Mouse (Mus musculus): ENCODE measurements around the gene Tmem214. TPM values are rescaled to one million over a fixed set of nuclear protein-coding genes. Genes with fewer than 3 reads are reported as not detected.

Tmem214 gene
- polyA plus RNA-seq (2015; fragmentation: Nextera tagmentation; extraction: Ambion mirVana) = 82.4 and 93.2 TPM in 2 replicates

GRCm38 (mm10) chr5:30867712-30868111, at the start of gene Tmem214:
Gene Tmem214 (plus strand): TSS chr5:30868012.
- Histone ChIP-seq H3K36me3 (peaks cover 32% of the 10 kb centered on the region), H3K4me3 (replicated peaks) (no peak within 1 kb of the TSS), H3K9me3 (replicated peaks) (no peaks in the 10 kb centered on the region), H3K4me1 (peaks cover 32% of the 10 kb centered on the region), H3K27me3 (no peaks in the 10 kb centered on the region), H3K9ac (no peak within 1 kb of the TSS), H3K4me2 (peak within 1 kb of the TSS; percentile 65; the same call in 1 of the 2 replicates), H3K27ac (0 out of 2 replicates have a peak within 1 kb of the TSS, but pooled peaks have one; percentile 76)
- no peak for ATAC-seq (replicated peaks; ENCODE audit: low FRiP score)
- 96% methylated on average over 3 of the region's 3 CpGs for WGBS

GRCm38 (mm10) chr5:30818758-30819309, 49.0 kb upstream of the Tmem214 start:
- Histone ChIP-seq H3K9me3 (replicated peaks) (no peaks in the 10 kb centered on the region), H3K4me3 (replicated peaks) (no peak overlapping the region), H3K4me1 (peaks cover 21% of the 10 kb centered on the region), H3K9ac (no peak overlapping the region), H3K27me3 (no peaks in the 10 kb centered on the region), H3K4me2 (no peak overlapping the region), H3K36me3 (no peaks in the 10 kb centered on the region), H3K27ac (no peak overlapping the region)
- 78% methylated on average over 8 of the region's 8 CpGs for WGBS
- ATAC-seq (replicated peaks; ENCODE audit: low FRiP score) = no peak

DNA sequence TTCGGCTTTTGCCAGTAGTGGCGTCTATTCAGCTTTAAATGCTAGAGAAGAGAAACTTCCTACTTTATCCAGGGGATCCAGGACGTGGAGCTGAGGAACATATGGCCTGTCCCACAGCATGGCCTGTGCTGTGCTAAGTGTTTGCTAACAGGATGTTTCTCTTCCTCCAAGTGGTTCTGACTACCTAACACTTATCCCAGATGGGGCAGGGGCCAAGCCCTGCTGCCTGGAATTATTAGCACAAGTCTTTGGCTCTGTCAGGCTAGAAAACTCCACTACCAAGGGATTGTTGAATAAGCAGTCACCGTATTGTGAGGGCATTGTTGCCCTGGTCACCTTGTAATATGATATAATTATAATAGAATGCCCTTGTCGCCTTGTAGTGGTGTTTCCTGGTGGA, 45.1 kb upstream of the Tmem214 start:
- H3K4me1 ChIP-seq = no peaks in the 10 kb centered on the region
- no peak overlapping the region for H3K4me3 ChIP-seq (replicated peaks)
- WGBS = 73% methylated on average over 5 of the region's 5 CpGs
- no peaks in the 10 kb centered on the region for H3K9me3 ChIP-seq (replicated peaks)
- H3K27ac ChIP-seq = no peak overlapping the region
- ATAC-seq (replicated peaks; ENCODE audit: low FRiP score) = no peak
- H3K4me2 ChIP-seq = no peak overlapping the region
- no peaks in the 10 kb centered on the region for H3K36me3 ChIP-seq
- no peaks in the 10 kb centered on the region for H3K27me3 ChIP-seq
- H3K9ac ChIP-seq = no peak overlapping the region

GRCm38 (mm10) chr5:30823091-30823490, 44.7 kb upstream of the Tmem214 start:
- ATAC-seq (replicated peaks; ENCODE audit: low FRiP score) = no peak
- H3K9ac ChIP-seq = no peak overlapping the region
- H3K9me3 ChIP-seq (replicated peaks) = no peaks in the 10 kb centered on the region
- no peaks in the 10 kb centered on the region for H3K4me1 ChIP-seq
- no peak overlapping the region for H3K4me2 ChIP-seq
- H3K36me3 ChIP-seq = no peaks in the 10 kb centered on the region
- H3K27ac ChIP-seq = no peak overlapping the region
- H3K27me3 ChIP-seq = no peaks in the 10 kb centered on the region
- 89% methylated on average over 3 of the region's 3 CpGs for WGBS
- H3K4me3 ChIP-seq (replicated peaks) = no peak overlapping the region

DNA sequence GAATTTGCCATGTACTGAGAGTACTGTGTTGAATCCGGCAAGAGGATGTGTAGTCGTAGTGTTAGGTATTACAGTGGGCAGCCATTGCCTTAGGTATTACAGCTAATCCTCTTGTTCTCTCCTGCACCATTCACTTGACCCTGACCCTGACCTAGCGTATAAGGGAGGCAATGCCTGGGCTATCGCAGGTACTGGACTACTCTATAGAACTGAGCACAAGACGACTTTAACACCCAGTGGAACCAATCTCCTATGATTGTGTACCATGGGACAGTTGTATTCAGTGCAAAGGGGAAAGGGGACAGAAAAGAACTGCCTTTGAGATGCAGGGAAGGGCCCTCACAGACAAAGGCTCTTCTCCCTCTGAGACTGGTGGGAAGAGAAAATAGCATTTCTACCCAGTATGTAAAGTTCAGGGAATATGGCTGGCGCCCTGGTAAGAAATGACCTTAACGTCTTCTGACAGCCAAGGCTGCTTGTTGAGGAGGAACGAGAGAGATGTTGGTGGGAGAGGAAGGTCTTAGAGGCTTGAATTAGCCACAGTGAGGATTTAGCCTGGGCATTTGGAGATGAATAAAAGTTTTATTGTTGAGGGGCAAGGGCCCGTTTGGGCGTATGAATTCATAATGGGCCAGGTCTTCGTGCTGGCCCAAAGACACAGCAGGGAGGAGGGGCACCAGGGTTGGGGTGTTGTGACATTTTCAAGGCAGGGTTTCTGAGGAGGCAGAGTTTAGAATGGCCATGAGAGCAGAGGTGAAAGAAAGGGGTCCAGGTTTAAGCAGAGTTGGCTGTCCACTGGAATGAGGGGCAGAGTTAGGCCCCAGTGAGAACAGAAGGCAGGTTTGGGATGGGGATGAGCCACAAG, 43.5 kb upstream of the Tmem214 start:
- H3K4me1 ChIP-seq = no peaks in the 10 kb centered on the region
- no peak for ATAC-seq (replicated peaks; ENCODE audit: low FRiP score)

GRCm38 (mm10) chr5:30825166-30825565, 42.6 kb upstream of the Tmem214 start:
- Histone ChIP-seq H3K4me2 (no peak overlapping the region), H3K27ac (no peak overlapping the region), H3K36me3 (no peaks in the 10 kb centered on the region), H3K4me1 (no peaks in the 10 kb centered on the region), H3K9ac (no peak overlapping the region), H3K9me3 (replicated peaks) (no peaks in the 10 kb centered on the region), H3K4me3 (replicated peaks) (no peak overlapping the region), H3K27me3 (no peaks in the 10 kb centered on the region)
- WGBS = 70% methylated on average over 10 of the region's 10 CpGs
- no peak for ATAC-seq (replicated peaks; ENCODE audit: low FRiP score)

More for the DNA sequence above, 43.5 kb upstream of the Tmem214 start:
- 87% methylated on average over 11 of the region's 11 CpGs for WGBS
- Histone ChIP-seq H3K4me3 (replicated peaks) (no peak overlapping the region), H3K36me3 (no peaks in the 10 kb centered on the region), H3K4me2 (no peak overlapping the region), H3K9ac (0 out of 2 replicates have a peak overlapping the region, but pooled peaks have one; percentile 7), H3K27me3 (no peaks in the 10 kb centered on the region), H3K27ac (no peak overlapping the region), H3K9me3 (replicated peaks) (no peaks in the 10 kb centered on the region)

DNA sequence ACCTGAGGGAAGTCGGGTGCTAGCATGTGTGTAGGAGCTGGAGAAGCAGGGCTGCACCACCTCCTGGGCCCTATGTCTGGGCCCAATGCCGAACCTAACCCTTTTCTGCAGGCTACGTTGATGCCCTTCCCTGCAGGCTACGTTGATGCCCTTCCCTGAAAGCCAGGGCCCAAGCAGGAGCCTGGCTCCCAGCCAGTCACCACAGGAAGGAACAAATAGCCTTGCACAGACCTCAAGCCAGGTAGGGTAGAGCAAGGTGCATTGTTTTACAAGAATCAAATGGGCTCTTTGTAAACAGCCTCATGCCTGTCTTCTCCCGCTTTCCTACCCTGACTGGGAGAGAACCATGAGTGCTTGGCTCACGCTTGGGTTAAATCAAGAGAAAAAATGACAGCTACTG, 42.0 kb upstream of the Tmem214 start:
- 66% methylated on average over 6 of the region's 6 CpGs for WGBS
- Histone ChIP-seq H3K27ac (no peak overlapping the region), H3K4me2 (no peak overlapping the region), H3K9me3 (replicated peaks) (no peaks in the 10 kb centered on the region), H3K9ac (no peak overlapping the region), H3K4me3 (replicated peaks) (no peak overlapping the region), H3K27me3 (no peaks in the 10 kb centered on the region), H3K4me1 (no peaks in the 10 kb centered on the region), H3K36me3 (no peaks in the 10 kb centered on the region)
- ATAC-seq (replicated peaks; ENCODE audit: low FRiP score) = no peak

DNA sequence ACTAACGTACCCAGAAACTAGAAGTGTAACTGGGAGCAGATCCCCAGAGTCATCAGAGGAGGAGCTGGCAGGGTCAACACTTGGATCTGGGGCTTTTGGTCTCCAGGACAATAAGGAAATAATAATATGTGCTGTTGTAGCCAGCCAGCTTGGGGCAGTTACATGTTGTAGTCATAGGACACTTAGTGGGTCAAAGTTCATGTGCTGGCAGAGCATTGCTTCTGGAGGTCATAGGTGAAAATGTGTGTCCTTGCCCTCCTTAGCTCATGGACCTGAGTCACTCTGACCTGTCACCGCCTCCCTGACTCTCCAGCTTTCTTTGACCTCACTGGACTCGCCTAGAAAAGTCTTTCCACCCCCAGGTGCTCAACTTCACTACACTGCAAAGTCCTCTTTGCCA, 34.4 kb upstream of the Tmem214 start:
- no peaks in the 10 kb centered on the region for H3K4me1 ChIP-seq
- no peak for ATAC-seq (replicated peaks; ENCODE audit: low FRiP score)
- H3K9me3 ChIP-seq (replicated peaks) = no peaks in the 10 kb centered on the region
- 0 out of 2 replicates have a peak, but pooled peaks cover 13% of the 10 kb centered on the region for H3K36me3 ChIP-seq
- H3K27me3 ChIP-seq = no peaks in the 10 kb centered on the region
- H3K4me3 ChIP-seq (replicated peaks) = no peak overlapping the region
- 80% methylated on average over 3 of the region's 3 CpGs for WGBS
- no peak overlapping the region for H3K27ac ChIP-seq
- H3K4me2 ChIP-seq = no peak overlapping the region
- H3K9ac ChIP-seq = no peak overlapping the region

DNA sequence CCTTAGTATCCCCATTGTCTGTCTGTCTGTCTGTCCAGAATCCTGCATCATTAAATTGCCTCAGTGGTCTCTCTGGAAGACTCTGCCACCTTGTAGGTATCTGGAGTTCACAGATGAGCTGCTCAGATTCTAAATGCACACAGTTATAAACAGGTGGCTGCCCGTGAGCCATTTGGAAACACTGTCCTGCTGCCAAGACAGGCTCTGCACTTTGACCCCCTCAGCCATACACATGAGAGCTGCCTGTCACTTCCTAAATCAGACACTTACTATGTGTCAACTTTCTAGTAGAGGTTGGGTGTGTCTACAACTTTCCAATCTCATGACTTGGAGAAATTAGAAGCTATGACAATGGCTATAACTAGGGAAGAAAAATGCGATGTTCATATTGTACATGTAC, 28.1 kb upstream of the Tmem214 start:
- 0 out of 2 replicates have a peak, but pooled peaks cover 13% of the 10 kb centered on the region for H3K36me3 ChIP-seq
- WGBS = 86% methylated on average over 2 of the region's 2 CpGs
- no peaks in the 10 kb centered on the region for H3K27me3 ChIP-seq
- no peak overlapping the region for H3K4me2 ChIP-seq
- no peaks in the 10 kb centered on the region for H3K9me3 ChIP-seq (replicated peaks)
- ATAC-seq (replicated peaks; ENCODE audit: low FRiP score) = no peak
- no peak overlapping the region for H3K27ac ChIP-seq
- H3K9ac ChIP-seq = no peak overlapping the region
- H3K4me3 ChIP-seq (replicated peaks) = no peak overlapping the region
- H3K4me1 ChIP-seq = no peaks in the 10 kb centered on the region

GRCm38 (mm10) chr5:30841896-30842295, 25.9 kb upstream of the Tmem214 start:
- WGBS = 49% methylated on average over 3 of the region's 3 CpGs
- H3K4me3 ChIP-seq (replicated peaks) = no peak overlapping the region

DNA sequence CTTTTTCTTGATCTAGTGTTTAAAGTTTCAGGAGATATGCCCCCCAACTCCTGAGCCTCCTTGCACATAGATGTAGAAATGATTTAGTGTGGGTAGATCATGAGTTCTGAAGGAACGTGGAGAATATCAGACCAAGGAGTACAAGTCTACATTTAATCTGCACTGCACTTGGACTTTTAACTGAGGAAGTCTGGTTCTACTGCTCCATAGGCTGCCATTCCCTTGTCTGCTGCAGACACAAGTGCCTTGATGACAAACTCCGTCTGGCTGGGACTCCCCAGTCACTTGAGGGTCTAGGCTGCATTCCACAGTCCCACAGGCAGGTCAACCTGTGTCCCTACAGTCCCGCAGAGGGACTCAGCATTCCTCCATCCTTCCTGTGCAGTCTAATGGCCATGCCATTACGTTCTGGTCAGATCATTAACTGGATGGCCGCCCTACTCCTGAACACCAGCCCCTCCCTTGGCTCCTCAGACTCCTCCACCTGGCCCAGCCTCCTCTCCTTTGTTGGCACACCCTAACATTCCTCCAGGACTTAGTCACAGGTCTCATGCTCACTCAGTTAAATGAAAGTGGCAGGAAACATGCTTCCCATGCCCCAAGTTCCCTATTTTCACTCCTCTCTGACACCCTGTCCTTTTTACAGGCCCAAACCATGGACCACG, 17.8 kb upstream of the Tmem214 start:
- H3K4me2 ChIP-seq = no peak overlapping the region; the same call in 1 of the 2 replicates
- no peaks in the 10 kb centered on the region for H3K9me3 ChIP-seq (replicated peaks)
- ATAC-seq (replicated peaks; ENCODE audit: low FRiP score) = peak; percentile 90

More at GRCm38 (mm10) chr5:30841896-30842295, 25.9 kb upstream of the Tmem214 start:
- no peak overlapping the region for H3K9ac ChIP-seq
- H3K4me2 ChIP-seq = no peak overlapping the region
- ATAC-seq (replicated peaks; ENCODE audit: low FRiP score) = no peak
- 0 out of 2 replicates have a peak, but pooled peaks cover 4% of the 10 kb centered on the region for H3K36me3 ChIP-seq
- H3K27me3 ChIP-seq = no peaks in the 10 kb centered on the region
- no peaks in the 10 kb centered on the region for H3K4me1 ChIP-seq
- no peaks in the 10 kb centered on the region for H3K9me3 ChIP-seq (replicated peaks)
- H3K27ac ChIP-seq = no peak overlapping the region

DNA sequence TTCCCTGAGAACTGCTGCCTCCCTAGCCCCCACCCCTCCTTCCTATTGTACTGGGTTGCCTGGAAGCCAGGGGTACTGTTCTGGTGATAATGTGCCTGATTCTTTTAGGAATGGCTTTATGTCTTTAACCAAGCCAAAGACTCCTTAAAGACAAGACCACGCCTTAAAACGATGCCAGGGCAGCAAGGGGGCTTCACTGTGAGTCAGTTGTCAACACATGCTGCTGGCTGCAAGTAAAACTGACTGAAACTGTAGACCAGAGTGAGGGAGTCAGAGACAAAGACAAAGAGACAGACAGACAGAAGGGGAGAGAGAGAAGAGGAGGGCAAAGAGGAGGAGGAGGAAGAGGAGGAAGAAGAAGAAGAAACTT, 17.3 kb upstream of the Tmem214 start:
- H3K27me3 ChIP-seq = no peaks in the 10 kb centered on the region
- 64% methylated on average over 2 of the region's 2 CpGs for WGBS
- ATAC-seq (replicated peaks; ENCODE audit: low FRiP score) = no peak; the same call in 1 of the 2 replicates
- no peak overlapping the region for H3K4me3 ChIP-seq (replicated peaks)
- H3K9me3 ChIP-seq (replicated peaks) = no peaks in the 10 kb centered on the region
- peaks cover 30% of the 10 kb centered on the region for H3K4me1 ChIP-seq
- H3K36me3 ChIP-seq = no peaks in the 10 kb centered on the region
- H3K4me2 ChIP-seq = no peak overlapping the region
- no peak overlapping the region for H3K9ac ChIP-seq
- H3K27ac ChIP-seq = peak overlapping the region; percentile 78

More for the DNA sequence above, 17.8 kb upstream of the Tmem214 start:
- H3K27ac ChIP-seq = peak overlapping the region; percentile 78
- no peak overlapping the region for H3K9ac ChIP-seq
- WGBS = 39% methylated on average over 6 of the region's 6 CpGs
- peaks cover 30% of the 10 kb centered on the region for H3K4me1 ChIP-seq
- no peak overlapping the region for H3K4me3 ChIP-seq (replicated peaks)
- no peaks in the 10 kb centered on the region for H3K36me3 ChIP-seq
- no peaks in the 10 kb centered on the region for H3K27me3 ChIP-seq

All from kidney, embryonic 15.5 days (tissue).